Mouse (Mus musculus): ENCODE data around the gene BC051142. TPM values are rescaled to one million over a fixed set of nuclear protein-coding genes. Genes with fewer than 3 reads are reported as not detected.

BC051142 gene
- not detected in 2 replicates for polyA plus RNA-seq (2014; fragmentation: Nextera tagmentation; extraction: Ambion mirVana)

- WGBS (ENCODE audit: insufficient replicate concordance), result 4% methylated on average over 34 of the region's 34 CpGs
- peak within 1 kb of the TSS; percentile 65 for H3K4me2 ChIP-seq
- peak within 1 kb of the TSS; percentile 44 for H3K4me3 ChIP-seq (ENCODE audit: low read depth, low read length)
- peak within 1 kb of the TSS; percentile 62 for H3K9ac ChIP-seq (ENCODE audit: low read depth, low read length)
- peaks cover 6% of the 10 kb centered on the region for H3K27me3 ChIP-seq (ENCODE audit: control insufficient read depth, insufficient read depth, low read length)
- no peaks in the 10 kb centered on the region for H3K4me1 ChIP-seq (ENCODE audit: control insufficient read depth, insufficient read depth, low read length)
- H3K36me3 ChIP-seq (ENCODE audit: control insufficient read depth, insufficient read depth, low read length), result no peaks in the 10 kb centered on the region
- no peaks in the 10 kb centered on the region for H3K9me3 ChIP-seq (replicated peaks; ENCODE audit: control insufficient read depth, low read length)
- peak; percentile 77 for ATAC-seq (replicated peaks; ENCODE audit: insufficient number of reproducible peaks, low FRiP score, low TSS enrichment)
- H3K27ac ChIP-seq (ENCODE audit: low read depth, low read length), result peak within 1 kb of the TSS; percentile 18; the same call in 1 of the 2 replicates
Observed at GRCm38 (mm10) chr17:34398711-34399393, at the start of gene BC051142. Gene BC051142, plus strand, starts transcription at chr17:34398820.

GRCm38 (mm10) chr17:34349429-34349828 lies 49.2 kb upstream of the BC051142 start:
- 1% methylated on average over 4 of the region's 4 CpGs for WGBS (ENCODE audit: insufficient replicate concordance)
- H3K9me3 ChIP-seq (replicated peaks; ENCODE audit: control insufficient read depth, low read length), result no peaks in the 10 kb centered on the region
- no peak overlapping the region for H3K4me2 ChIP-seq
- no peak for ATAC-seq (replicated peaks; ENCODE audit: insufficient number of reproducible peaks, low FRiP score, low TSS enrichment)
- H3K36me3 ChIP-seq (ENCODE audit: control insufficient read depth, insufficient read depth, low read length), result no peaks in the 10 kb centered on the region
- no peak overlapping the region for H3K4me3 ChIP-seq (ENCODE audit: low read depth, low read length)
- H3K27me3 ChIP-seq (ENCODE audit: control insufficient read depth, insufficient read depth, low read length), result no peaks in the 10 kb centered on the region; the same call in 1 of the 2 replicates
- H3K9ac ChIP-seq (ENCODE audit: low read depth, low read length), result no peak overlapping the region
- H3K4me1 ChIP-seq (ENCODE audit: control insufficient read depth, insufficient read depth, low read length), result no peaks in the 10 kb centered on the region
- no peak overlapping the region for H3K27ac ChIP-seq (ENCODE audit: low read depth, low read length)

GRCm38 (mm10) chr17:34354539-34354938 lies 44.1 kb upstream of the BC051142 start, which contains the start of gene Btnl2:
Gene Btnl2, plus strand, starts transcription at chr17:34354822.
- no peak within 1 kb of the TSS for H3K4me3 ChIP-seq (ENCODE audit: low read depth, low read length)
- no peaks in the 10 kb centered on the region for H3K4me1 ChIP-seq (ENCODE audit: control insufficient read depth, insufficient read depth, low read length)
- H3K9ac ChIP-seq (ENCODE audit: low read depth, low read length), result no peak within 1 kb of the TSS
- H3K36me3 ChIP-seq (ENCODE audit: control insufficient read depth, insufficient read depth, low read length), result no peaks in the 10 kb centered on the region
- no peak within 1 kb of the TSS for H3K4me2 ChIP-seq
- no peaks in the 10 kb centered on the region for H3K27me3 ChIP-seq (ENCODE audit: control insufficient read depth, insufficient read depth, low read length)
- ATAC-seq (replicated peaks; ENCODE audit: insufficient number of reproducible peaks, low FRiP score, low TSS enrichment), result no peak
- H3K27ac ChIP-seq (ENCODE audit: low read depth, low read length), result no peak within 1 kb of the TSS
- WGBS (ENCODE audit: insufficient replicate concordance), result 86% methylated on average over 5 of the region's 5 CpGs
- no peaks in the 10 kb centered on the region for H3K9me3 ChIP-seq (replicated peaks; ENCODE audit: control insufficient read depth, low read length)

GRCm38 (mm10) chr17:34354940-34355339 lies 43.7 kb upstream of the BC051142 start:
- H3K9me3 ChIP-seq (replicated peaks; ENCODE audit: control insufficient read depth, low read length), result no peaks in the 10 kb centered on the region
- ATAC-seq (replicated peaks; ENCODE audit: insufficient number of reproducible peaks, low FRiP score, low TSS enrichment), result no peak
- no peaks in the 10 kb centered on the region for H3K36me3 ChIP-seq (ENCODE audit: control insufficient read depth, insufficient read depth, low read length)
- H3K4me2 ChIP-seq, result no peak overlapping the region
- no peak overlapping the region for H3K27ac ChIP-seq (ENCODE audit: low read depth, low read length)
- no peak overlapping the region for H3K9ac ChIP-seq (ENCODE audit: low read depth, low read length)
- no peaks in the 10 kb centered on the region for H3K27me3 ChIP-seq (ENCODE audit: control insufficient read depth, insufficient read depth, low read length)
- 77% methylated on average over 1 of the region's 1 CpGs for WGBS (ENCODE audit: insufficient replicate concordance)
- no peak overlapping the region for H3K4me3 ChIP-seq (ENCODE audit: low read depth, low read length)
- H3K4me1 ChIP-seq (ENCODE audit: control insufficient read depth, insufficient read depth, low read length), result no peaks in the 10 kb centered on the region

GRCm38 (mm10) chr17:34362954-34363546 lies 35.6 kb upstream of the BC051142 start:
- H3K9me3 ChIP-seq (replicated peaks; ENCODE audit: control insufficient read depth, low read length), result no peaks in the 10 kb centered on the region
- H3K27ac ChIP-seq (ENCODE audit: low read depth, low read length), result no peak overlapping the region
- no peaks in the 10 kb centered on the region for H3K4me1 ChIP-seq (ENCODE audit: control insufficient read depth, insufficient read depth, low read length)
- no peak overlapping the region for H3K9ac ChIP-seq (ENCODE audit: low read depth, low read length)
- H3K4me3 ChIP-seq (ENCODE audit: low read depth, low read length), result no peak overlapping the region
- no peaks in the 10 kb centered on the region for H3K36me3 ChIP-seq (ENCODE audit: control insufficient read depth, insufficient read depth, low read length)
- no peak for ATAC-seq (replicated peaks; ENCODE audit: insufficient number of reproducible peaks, low FRiP score, low TSS enrichment)
- H3K4me2 ChIP-seq, result no peak overlapping the region
- no peaks in the 10 kb centered on the region for H3K27me3 ChIP-seq (ENCODE audit: control insufficient read depth, insufficient read depth, low read length)
- WGBS (ENCODE audit: insufficient replicate concordance), result 76% methylated on average over 15 of the region's 15 CpGs

- Histone ChIP-seq H3K36me3 (ENCODE audit: control insufficient read depth, insufficient read depth, low read length) (no peaks in the 10 kb centered on the region), H3K4me1 (ENCODE audit: control insufficient read depth, insufficient read depth, low read length) (no peaks in the 10 kb centered on the region), H3K27me3 (ENCODE audit: control insufficient read depth, insufficient read depth, low read length) (no peaks in the 10 kb centered on the region), H3K4me2 (no peak overlapping the region), H3K9ac (ENCODE audit: low read depth, low read length) (no peak overlapping the region), H3K4me3 (ENCODE audit: low read depth, low read length) (no peak overlapping the region), H3K27ac (ENCODE audit: low read depth, low read length) (no peak overlapping the region), H3K9me3 (replicated peaks; ENCODE audit: control insufficient read depth, low read length) (no peaks in the 10 kb centered on the region)
- WGBS (ENCODE audit: insufficient replicate concordance), result 70% methylated on average over 3 of the region's 3 CpGs
- ATAC-seq (replicated peaks; ENCODE audit: insufficient number of reproducible peaks, low FRiP score, low TSS enrichment), result no peak
Observed at GRCm38 (mm10) chr17:34363676-34364310, 34.8 kb upstream of the BC051142 start.

- no peaks in the 10 kb centered on the region for H3K4me1 ChIP-seq (ENCODE audit: control insufficient read depth, insufficient read depth, low read length)
- no peak overlapping the region for H3K4me2 ChIP-seq
- no peak overlapping the region for H3K9ac ChIP-seq (ENCODE audit: low read depth, low read length)
- no peaks in the 10 kb centered on the region for H3K27me3 ChIP-seq (ENCODE audit: control insufficient read depth, insufficient read depth, low read length)
- H3K4me3 ChIP-seq (ENCODE audit: low read depth, low read length), result no peak overlapping the region
- ATAC-seq (replicated peaks; ENCODE audit: insufficient number of reproducible peaks, low FRiP score, low TSS enrichment), result no peak
- H3K9me3 ChIP-seq (replicated peaks; ENCODE audit: control insufficient read depth, low read length), result no peaks in the 10 kb centered on the region
- no peaks in the 10 kb centered on the region for H3K36me3 ChIP-seq (ENCODE audit: control insufficient read depth, insufficient read depth, low read length)
- 75% methylated on average over 10 of the region's 10 CpGs for WGBS (ENCODE audit: insufficient replicate concordance)
- no peak overlapping the region for H3K27ac ChIP-seq (ENCODE audit: low read depth, low read length)
Observed at GRCm38 (mm10) chr17:34365031-34365430, 33.6 kb upstream of the BC051142 start.

GRCm38 (mm10) chr17:34370563-34370962 lies 28.1 kb upstream of the BC051142 start:
- Histone ChIP-seq H3K9me3 (replicated peaks; ENCODE audit: control insufficient read depth, low read length) (no peaks in the 10 kb centered on the region), H3K36me3 (ENCODE audit: control insufficient read depth, insufficient read depth, low read length) (no peaks in the 10 kb centered on the region), H3K4me2 (no peak overlapping the region), H3K27ac (ENCODE audit: low read depth, low read length) (no peak overlapping the region), H3K9ac (ENCODE audit: low read depth, low read length) (no peak overlapping the region), H3K27me3 (ENCODE audit: control insufficient read depth, insufficient read depth, low read length) (no peaks in the 10 kb centered on the region), H3K4me3 (ENCODE audit: low read depth, low read length) (no peak overlapping the region), H3K4me1 (ENCODE audit: control insufficient read depth, insufficient read depth, low read length) (no peaks in the 10 kb centered on the region)
- ATAC-seq (replicated peaks; ENCODE audit: insufficient number of reproducible peaks, low FRiP score, low TSS enrichment), result no peak
- 53% methylated on average over 4 of the region's 4 CpGs for WGBS (ENCODE audit: insufficient replicate concordance)

All from heart, embryonic 11.5 days (tissue).